Mouse (Mus musculus) ES-Bruce4 (cell line): ENCODE results near the gene H2-Q7.

Source experiments
- CTCF ChIP-seq: IDR thresholded peaks from one replicate; pipeline ENCODE4 v1.8.1; 2011; ENCODE audit warnings: low read depth, low read length
- EP300 ChIP-seq: IDR thresholded peaks from 2 replicates; pipeline ENCODE4 v1.6.1; 2011; ENCODE audit warnings: low read depth, low read length; ENCODE audit not compliant: insufficient read depth
- POLR2A ChIP-seq: IDR thresholded peaks from one replicate; pipeline ENCODE4 v1.8.1; 2011; ENCODE audit warnings: low read length; ENCODE audit not compliant: insufficient read depth

GRCm38 (mm10) chr17:35490320-35490719 lies 51.4 kb downstream of the H2-Q7 start:
- TF ChIP-seq EP300: peak; percentile 89; the same call in 1 of the 2 replicates
- peak; percentile 11 for TF ChIP-seq POLR2A
- TF ChIP-seq CTCF: no peak
